Mouse (Mus musculus): Measurements from ENCODE around the gene Ebf1. TPM values are rescaled to one million over a fixed set of nuclear protein-coding genes. Genes with fewer than 3 reads are reported as not detected.

Gene Ebf1
- polyA plus RNA-seq, 1 experiment from 2014 or later: 16.2 TPM

GRCm38 (mm10) chr11:45026674-45027073 is 409.6 kb downstream of the Ebf1 start:
- 24% methylated on average over 11 of the region's 11 CpGs for WGBS
- Histone ChIP-seq H3K4me3 (ENCODE audit: low read length) (no peak overlapping the region), H3K4me1 (ENCODE audit: control insufficient read depth, insufficient read depth, low read length) (no peaks in the 10 kb centered on the region), H3K4me2 (ENCODE audit: low read depth, low read length) (peak overlapping the region; percentile 36), H3K27me3 (ENCODE audit: control insufficient read depth, insufficient read depth, low read length) (no peaks in the 10 kb centered on the region), H3K9ac (ENCODE audit: low read length) (no peak overlapping the region), H3K9me3 (replicated peaks; ENCODE audit: control insufficient read depth, low read length) (no peaks in the 10 kb centered on the region), H3K36me3 (ENCODE audit: control insufficient read depth, insufficient read depth) (no peaks in the 10 kb centered on the region), H3K27ac (ENCODE audit: low read length) (no peak overlapping the region)
- no peak for ATAC-seq (replicated peaks; ENCODE audit: extremely low read depth, insufficient read depth, low FRiP score)

- 54% methylated on average over 7 of the region's 7 CpGs for WGBS
- no peaks in the 10 kb centered on the region for H3K36me3 ChIP-seq (ENCODE audit: control insufficient read depth, insufficient read depth)
- H3K4me3 ChIP-seq (ENCODE audit: low read length): no peak overlapping the region
- H3K27me3 ChIP-seq (ENCODE audit: control insufficient read depth, insufficient read depth, low read length): no peaks in the 10 kb centered on the region
- no peak for ATAC-seq (replicated peaks; ENCODE audit: extremely low read depth, insufficient read depth, low FRiP score)
- H3K9ac ChIP-seq (ENCODE audit: low read length): no peak overlapping the region
- H3K4me1 ChIP-seq (ENCODE audit: control insufficient read depth, insufficient read depth, low read length): no peaks in the 10 kb centered on the region
- no peaks in the 10 kb centered on the region for H3K9me3 ChIP-seq (replicated peaks; ENCODE audit: control insufficient read depth, low read length)
- no peak overlapping the region for H3K27ac ChIP-seq (ENCODE audit: low read length)
- H3K4me2 ChIP-seq (ENCODE audit: low read depth, low read length): peak overlapping the region; percentile 36
These were observed 410.0 kb downstream of the Ebf1 start for GRCm38 (mm10) chr11:45027076-45027475.

DNA sequence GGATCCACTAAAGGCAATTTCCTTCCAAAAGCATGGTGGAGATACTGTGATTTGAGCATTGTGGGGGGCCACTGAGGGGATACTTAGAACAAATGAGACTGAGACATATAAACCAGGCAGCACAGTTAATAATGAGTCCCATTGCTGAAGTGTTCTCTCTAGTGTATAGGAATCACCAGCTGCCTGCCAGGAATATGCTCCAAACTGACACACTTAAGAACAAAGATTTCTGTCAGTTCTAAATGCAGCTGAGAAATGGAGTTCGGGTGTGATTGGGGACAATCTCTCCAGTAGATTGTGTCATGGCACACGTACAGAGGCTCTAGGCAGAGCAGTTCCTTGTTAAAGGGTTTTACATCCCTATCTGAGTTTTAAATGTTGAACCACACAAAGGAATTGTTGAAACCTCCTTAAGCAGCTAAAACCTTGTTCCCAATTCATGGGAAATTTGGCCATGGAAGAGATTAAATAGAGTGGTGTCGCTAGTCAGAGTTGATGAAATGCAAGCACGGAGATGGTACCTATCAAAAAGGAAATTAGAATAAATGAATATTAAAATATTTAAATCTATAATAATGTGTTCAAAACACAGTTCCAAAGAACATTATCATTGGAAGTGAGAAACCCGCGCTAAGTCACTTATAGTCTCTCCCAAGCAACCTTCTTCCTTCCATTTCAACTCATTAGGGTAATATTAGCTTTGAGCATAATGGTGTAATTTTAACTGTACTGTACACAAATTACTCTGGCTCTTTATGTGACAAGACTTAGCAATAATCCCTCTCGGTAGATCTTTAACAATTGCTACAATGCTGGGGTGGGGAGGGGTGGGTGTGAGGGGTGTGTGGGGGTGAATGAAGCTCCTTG is 438.9 kb downstream of the Ebf1 start:
- no peak for ATAC-seq (replicated peaks; ENCODE audit: extremely low read depth, insufficient read depth, low FRiP score)
- Histone ChIP-seq H3K9ac (ENCODE audit: low read length) (no peak overlapping the region), H3K27ac (ENCODE audit: low read length) (no peak overlapping the region), H3K9me3 (replicated peaks; ENCODE audit: control insufficient read depth, low read length) (no peaks in the 10 kb centered on the region), H3K4me2 (ENCODE audit: low read depth, low read length) (no peak overlapping the region), H3K27me3 (ENCODE audit: control insufficient read depth, insufficient read depth, low read length) (no peaks in the 10 kb centered on the region), H3K4me1 (ENCODE audit: control insufficient read depth, insufficient read depth, low read length) (no peaks in the 10 kb centered on the region), H3K4me3 (ENCODE audit: low read length) (no peak overlapping the region), H3K36me3 (ENCODE audit: control insufficient read depth, insufficient read depth) (no peaks in the 10 kb centered on the region)
- WGBS: 74% methylated on average over 7 of the region's 7 CpGs

Other genes with a start within 250 kb of the Ebf1 start
- gene Il12b, start 217.3 kb upstream of the Ebf1 start, polyA plus RNA-seq (2015; fragmentation: Nextera tagmentation; extraction: Ambion mirVana): not detected in 2 replicates
- gene Ublcp1, start 146.8 kb upstream of the Ebf1 start, polyA plus RNA-seq (2015; fragmentation: Nextera tagmentation; extraction: Ambion mirVana): 44.3 and 44.5 TPM in 2 replicates
- 50.5 and 53.5 TPM in 2 replicates for gene Rnf145, start 98.4 kb upstream of the Ebf1 start, polyA plus RNA-seq (2015; fragmentation: Nextera tagmentation; extraction: Ambion mirVana)